Mouse (Mus musculus) megakaryocyte, embryonic 14.5 days (primary cell): ENCODE measurements around the gene Lefty2. TPM values are rescaled to one million over a fixed set of nuclear protein-coding genes. Genes with fewer than 3 reads are reported as not detected.

Source experiments
- H3K27me3 ChIP-seq: replicated peaks from 2 replicates; pipeline ENCODE3; 2012; ENCODE audit warnings: inconsistent platforms
- H3K36me3 ChIP-seq: replicated peaks from 2 replicates; pipeline ENCODE3; 2012; ENCODE audit warnings: low read length, inconsistent platforms, mixed read lengths
- H3K4me1 ChIP-seq: 2 replicates; pipeline ENCODE4 v1.6.1; 2012; ENCODE audit warnings: inconsistent platforms
- H3K4me3 ChIP-seq: replicated peaks from 2 replicates; pipeline ENCODE3; 2012; ENCODE audit warnings: moderate library complexity, mild to moderate bottlenecking, inconsistent platforms
- H3K9me3 ChIP-seq: 2 replicates; pipeline ENCODE4 v1.6.1; 2012; ENCODE audit warnings: inconsistent platforms
- FLI1 ChIP-seq: IDR thresholded peaks from 2 replicates; pipeline ENCODE4 v1.6.1; 2012; ENCODE audit warnings: low read length, inconsistent platforms, mixed read lengths
- GATA1 ChIP-seq: IDR thresholded peaks from 3 replicates; pipeline ENCODE4 v1.6.1; 2012; ENCODE audit warnings: mixed read lengths, low read length, inconsistent platforms, borderline replicate concordance
- polyA plus RNA-seq: library from polyadenylated mRNA; stranded (reverse); fragments of >175 nt; gene quantifications from 2 replicates; pipeline ENCODE4 v1.2.3, GENCODE M21; 2012; ENCODE audit warnings: low replicate concordance; ENCODE audit not compliant: insufficient read depth

Lefty2 gene
- polyA plus RNA-seq, 1 experiment = not detected

DNA sequence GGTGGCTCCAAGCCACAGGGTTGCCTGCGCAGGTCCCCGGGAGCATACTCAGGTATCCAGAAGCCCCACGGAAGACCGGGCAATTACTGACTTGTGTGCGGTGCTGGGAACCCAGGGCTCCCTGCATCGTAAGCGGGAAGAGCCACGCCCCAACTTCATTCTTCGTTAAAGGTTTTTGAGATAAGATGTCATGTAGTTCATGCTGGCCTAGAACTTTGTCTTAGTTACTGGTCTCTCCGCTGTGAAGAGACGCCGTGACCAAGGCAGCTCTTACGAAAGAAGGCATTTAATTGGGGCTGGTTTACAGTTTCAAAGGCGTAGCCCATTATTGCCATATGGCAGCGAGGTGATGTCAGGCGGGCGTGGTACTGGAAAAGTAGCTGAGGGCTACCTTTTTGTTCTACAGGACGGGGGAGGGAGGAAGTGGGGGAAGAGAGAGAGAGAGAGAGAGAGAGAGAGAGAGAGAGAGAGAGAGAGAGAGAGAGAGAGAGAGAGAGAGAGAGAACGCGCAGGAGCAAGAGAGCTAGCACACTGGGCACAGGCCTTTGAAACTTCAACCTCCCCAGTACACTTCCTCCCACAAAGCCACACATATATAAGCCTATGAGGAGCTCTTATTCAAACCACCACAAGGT, 18.9 kb downstream of the Lefty2 start:
- H3K4me3 ChIP-seq = no peak overlapping the region
- peaks cover 31% of the 10 kb centered on the region for H3K4me1 ChIP-seq
- H3K36me3 ChIP-seq = peaks cover 28% of the 10 kb centered on the region
- TF ChIP-seq GATA1 = no peak
- no peak for TF ChIP-seq FLI1
- peaks cover 8% of the 10 kb centered on the region for H3K27me3 ChIP-seq
- peaks cover 13% of the 10 kb centered on the region for H3K9me3 ChIP-seq

DNA sequence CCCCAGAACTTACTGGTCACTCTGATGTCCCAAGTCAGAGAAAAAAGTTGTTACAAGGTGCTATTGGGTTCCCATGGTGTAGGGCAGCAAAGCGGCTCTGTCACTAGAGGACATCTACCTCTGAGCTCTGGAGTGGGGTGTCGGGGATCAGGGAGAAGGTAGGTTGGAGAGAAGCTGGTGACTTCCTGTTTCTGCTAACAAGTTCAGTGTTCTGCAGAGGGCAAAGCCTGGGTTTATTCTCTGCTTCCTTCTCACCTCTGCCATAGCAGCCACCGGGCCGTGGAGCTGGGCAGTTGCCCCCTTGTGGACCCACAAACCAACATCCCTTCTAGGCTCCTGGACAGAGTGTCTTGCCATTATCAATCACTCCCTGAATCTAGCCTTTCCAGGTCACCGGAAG, 19.9 kb downstream of the Lefty2 start:
- Histone ChIP-seq H3K4me3 (no peak overlapping the region), H3K4me1 (peaks cover 24% of the 10 kb centered on the region), H3K9me3 (peaks cover 13% of the 10 kb centered on the region), H3K27me3 (peaks cover 11% of the 10 kb centered on the region), H3K36me3 (peaks cover 18% of the 10 kb centered on the region)
- TF ChIP-seq FLI1 = no peak
- TF ChIP-seq GATA1 = no peak

DNA sequence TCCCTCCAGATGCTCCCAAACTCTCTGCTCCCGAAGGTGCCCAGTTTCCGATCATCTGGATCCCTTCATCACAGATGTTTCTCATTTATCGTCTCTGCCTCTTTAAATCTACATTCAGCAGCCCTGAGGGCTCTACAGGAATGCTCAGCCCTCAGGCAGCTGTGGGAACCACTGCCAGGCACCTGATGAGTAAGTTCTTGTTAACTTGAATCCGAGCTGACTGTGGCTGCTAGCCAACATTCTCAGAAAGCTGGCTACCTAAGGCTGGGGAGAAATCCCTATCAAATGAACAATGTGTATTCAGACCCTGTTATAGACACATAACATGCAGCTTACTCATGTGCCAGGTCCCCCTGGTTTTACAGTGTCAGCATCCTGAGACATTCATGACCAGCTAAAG, 20.9 kb downstream of the Lefty2 start:
- peaks cover 13% of the 10 kb centered on the region for H3K9me3 ChIP-seq
- H3K4me3 ChIP-seq = no peak overlapping the region
- TF ChIP-seq GATA1 (no peak), FLI1 (no peak)
- H3K27me3 ChIP-seq = peaks cover 11% of the 10 kb centered on the region
- H3K36me3 ChIP-seq = peaks cover 8% of the 10 kb centered on the region
- H3K4me1 ChIP-seq = peaks cover 14% of the 10 kb centered on the region

DNA sequence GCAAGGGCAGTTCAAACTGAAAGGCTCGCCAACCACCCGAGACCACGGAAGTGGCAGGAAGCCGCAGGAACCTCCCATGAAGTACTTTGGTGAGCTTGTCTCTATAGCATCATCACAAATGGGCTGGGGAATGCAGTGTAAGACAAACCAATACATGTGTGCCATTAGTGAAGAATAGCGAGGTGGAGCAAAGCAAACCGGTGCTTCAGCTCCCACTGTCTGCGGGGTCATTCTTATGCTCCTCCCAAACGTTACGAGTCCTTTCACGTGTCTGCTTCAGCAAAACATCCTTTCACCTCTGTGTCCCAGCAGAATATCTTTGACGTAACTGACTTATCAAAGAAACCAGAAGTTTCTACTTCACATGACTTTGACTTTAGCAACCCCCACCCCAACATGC, 23.5 kb downstream of the Lefty2 start:
- TF ChIP-seq FLI1 (no peak), GATA1 (no peak)
- peaks cover 15% of the 10 kb centered on the region for H3K4me1 ChIP-seq
- H3K36me3 ChIP-seq = no peaks in the 10 kb centered on the region
- H3K9me3 ChIP-seq = peaks cover 13% of the 10 kb centered on the region
- no peak overlapping the region for H3K4me3 ChIP-seq
- H3K27me3 ChIP-seq = peaks cover 24% of the 10 kb centered on the region

DNA sequence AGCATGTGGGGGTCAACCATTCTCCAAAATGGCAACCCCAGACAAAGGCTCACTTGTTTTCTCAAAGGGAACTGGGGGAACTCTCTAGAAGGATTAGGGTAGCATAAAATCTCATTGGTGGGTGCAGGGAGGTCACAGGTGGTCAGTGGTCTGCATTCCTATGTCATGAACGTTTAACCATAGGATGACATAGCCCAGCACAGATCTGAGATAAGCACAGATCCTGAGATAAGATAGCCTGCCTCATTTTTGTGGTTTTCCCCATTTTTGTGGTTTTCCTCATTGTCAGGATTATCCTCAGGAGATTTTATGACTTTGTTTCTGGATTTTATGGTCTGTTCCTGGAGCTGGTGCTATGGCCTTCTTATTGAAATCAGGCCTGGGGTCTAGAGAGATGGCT, 24.1 kb downstream of the Lefty2 start:
- Histone ChIP-seq H3K27me3 (peaks cover 26% of the 10 kb centered on the region), H3K9me3 (peaks cover 13% of the 10 kb centered on the region), H3K36me3 (no peaks in the 10 kb centered on the region), H3K4me3 (no peak overlapping the region), H3K4me1 (peaks cover 20% of the 10 kb centered on the region)
- TF ChIP-seq FLI1 (no peak), GATA1 (no peak)

DNA sequence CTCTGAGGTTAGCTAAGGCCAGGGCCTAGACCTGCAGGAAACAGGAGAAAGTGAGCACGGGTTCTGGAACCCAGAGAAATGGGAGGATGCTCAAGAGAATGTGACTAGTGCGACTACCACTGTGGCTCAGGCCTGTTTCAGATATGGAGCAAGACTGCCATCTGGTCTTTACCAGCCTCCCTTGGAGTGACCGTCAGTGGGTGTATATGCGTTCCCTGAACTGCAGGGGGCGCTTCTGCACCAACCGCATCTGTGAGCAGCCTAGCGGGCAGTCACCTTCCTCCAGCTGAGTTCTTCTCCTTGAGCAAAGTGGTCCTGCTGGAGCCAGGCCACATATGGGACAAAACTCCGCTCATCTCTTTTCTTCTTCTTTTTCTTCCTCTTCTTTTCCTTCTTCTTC, 26.8 kb downstream of the Lefty2 start:
- Histone ChIP-seq H3K36me3 (no peaks in the 10 kb centered on the region), H3K9me3 (peaks cover 13% of the 10 kb centered on the region), H3K4me3 (no peak overlapping the region), H3K4me1 (peaks cover 24% of the 10 kb centered on the region), H3K27me3 (peaks cover 33% of the 10 kb centered on the region)
- TF ChIP-seq GATA1 = no peak
- TF ChIP-seq FLI1 = no peak

DNA sequence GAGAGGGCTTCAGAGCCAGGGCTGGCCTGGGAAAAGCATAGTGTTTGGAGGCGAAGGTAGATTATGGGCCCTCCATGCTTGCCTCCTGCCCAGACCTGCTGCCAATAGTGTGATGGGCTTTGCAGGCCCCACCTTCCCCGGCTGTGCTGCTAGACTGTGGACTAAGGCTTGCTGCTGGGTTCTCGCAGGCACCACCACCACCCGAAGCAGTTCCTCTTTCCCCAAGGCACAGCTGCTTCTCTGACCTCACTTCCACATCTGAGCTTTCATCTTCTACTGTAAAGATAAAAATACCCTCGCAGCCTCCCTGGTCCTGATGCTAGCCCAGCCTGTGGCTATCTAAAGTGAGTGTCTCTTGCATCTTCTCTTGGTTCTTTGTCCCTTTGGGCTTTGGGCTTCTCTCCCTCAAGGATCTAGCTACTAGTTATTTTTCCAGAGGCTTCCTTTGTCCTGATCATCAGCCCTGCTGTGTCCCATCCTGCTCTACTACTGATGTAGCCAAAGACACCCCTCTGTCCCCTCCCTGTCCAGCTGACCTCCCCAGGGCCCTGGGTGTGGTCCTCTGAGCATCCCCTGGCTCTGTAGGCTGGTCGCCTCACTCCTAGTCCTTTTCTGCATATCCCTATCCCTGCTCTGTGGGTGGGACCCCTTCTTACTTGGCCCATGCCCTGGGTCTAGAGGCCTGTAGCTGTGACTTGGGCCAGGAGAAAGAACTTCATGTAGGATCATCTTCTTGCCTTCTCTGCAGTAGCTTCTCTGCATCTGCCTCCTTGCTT, 29.6 kb downstream of the Lefty2 start:
- Histone ChIP-seq H3K4me3 (peak overlapping the region; percentile 56), H3K9me3 (no peaks in the 10 kb centered on the region), H3K36me3 (no peaks in the 10 kb centered on the region), H3K27me3 (peaks cover 47% of the 10 kb centered on the region), H3K4me1 (peaks cover 24% of the 10 kb centered on the region)
- TF ChIP-seq FLI1 (no peak), GATA1 (no peak)

DNA sequence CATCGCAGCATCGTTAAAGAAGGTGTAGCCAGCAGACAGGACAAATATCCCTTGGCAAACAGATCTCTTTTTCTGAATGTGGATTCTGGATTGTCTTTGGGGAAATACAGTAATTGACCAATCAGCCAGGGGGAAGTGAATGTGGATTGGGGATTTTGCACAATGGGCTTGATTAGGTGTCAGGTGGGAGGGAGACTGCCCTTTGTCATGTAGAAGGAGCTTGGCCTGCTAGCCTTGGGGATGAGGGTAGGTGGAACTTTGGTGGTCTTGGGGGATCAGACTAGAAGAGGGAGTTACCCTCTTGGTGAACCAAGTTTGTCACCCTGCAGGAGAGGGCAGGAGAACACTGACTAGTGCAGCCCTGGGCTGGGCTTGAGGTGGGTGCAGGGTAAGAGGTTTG, 31.8 kb downstream of the Lefty2 start:
- H3K9me3 ChIP-seq = no peaks in the 10 kb centered on the region
- H3K36me3 ChIP-seq = no peaks in the 10 kb centered on the region
- no peak overlapping the region for H3K4me3 ChIP-seq
- H3K4me1 ChIP-seq = peaks cover 22% of the 10 kb centered on the region
- no peak for TF ChIP-seq FLI1
- no peak for TF ChIP-seq GATA1
- peaks cover 54% of the 10 kb centered on the region for H3K27me3 ChIP-seq

DNA sequence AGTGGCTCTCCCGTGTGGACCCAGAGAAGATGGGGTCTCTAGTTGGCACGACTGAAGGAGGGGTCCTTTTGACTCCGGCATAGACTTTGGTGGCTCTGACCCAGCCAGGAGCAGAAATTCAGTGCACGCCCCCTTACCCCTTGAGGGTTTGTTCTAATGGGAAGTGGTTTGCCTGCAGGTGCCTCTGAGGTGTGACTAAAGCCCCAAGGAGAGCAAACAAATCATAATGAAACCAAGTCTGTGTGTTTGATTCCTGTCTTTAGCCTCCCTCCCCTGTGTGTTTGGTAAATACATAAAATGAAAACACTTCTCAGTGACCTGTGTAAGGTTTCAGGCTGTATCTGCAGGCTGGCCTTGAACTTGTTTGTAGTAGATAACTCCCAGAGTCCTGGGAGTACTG, 33.4 kb downstream of the Lefty2 start:
- H3K9me3 ChIP-seq = no peaks in the 10 kb centered on the region
- TF ChIP-seq FLI1 (no peak), GATA1 (no peak)
- no peak overlapping the region for H3K4me3 ChIP-seq
- H3K27me3 ChIP-seq = peaks cover 54% of the 10 kb centered on the region
- H3K36me3 ChIP-seq = no peaks in the 10 kb centered on the region
- H3K4me1 ChIP-seq = peaks cover 15% of the 10 kb centered on the region

DNA sequence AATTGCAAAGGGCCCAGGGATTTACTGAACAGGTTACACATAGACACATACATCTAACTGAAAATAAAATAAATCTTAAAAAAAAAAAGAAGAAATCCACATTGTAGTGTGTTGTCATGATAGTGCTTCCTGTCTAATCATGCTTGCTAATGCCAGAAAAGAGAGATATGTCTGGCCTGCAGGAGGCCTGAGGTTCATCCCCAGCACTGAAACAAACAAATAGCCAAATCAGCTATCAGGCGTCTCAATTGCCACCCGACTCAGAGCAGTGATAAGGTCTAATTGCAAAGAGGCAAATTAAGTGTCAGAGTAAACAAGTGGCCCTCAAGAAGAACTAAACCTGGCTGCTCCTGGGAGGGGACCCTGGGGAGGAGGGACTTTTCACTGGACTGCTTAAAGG, 36.7 kb downstream of the Lefty2 start:
- Histone ChIP-seq H3K36me3 (no peaks in the 10 kb centered on the region), H3K27me3 (peaks cover 67% of the 10 kb centered on the region), H3K4me1 (no peaks in the 10 kb centered on the region; the same call in 1 of the 2 replicates), H3K4me3 (no peak overlapping the region), H3K9me3 (no peaks in the 10 kb centered on the region)
- TF ChIP-seq GATA1 (no peak), FLI1 (no peak)

DNA sequence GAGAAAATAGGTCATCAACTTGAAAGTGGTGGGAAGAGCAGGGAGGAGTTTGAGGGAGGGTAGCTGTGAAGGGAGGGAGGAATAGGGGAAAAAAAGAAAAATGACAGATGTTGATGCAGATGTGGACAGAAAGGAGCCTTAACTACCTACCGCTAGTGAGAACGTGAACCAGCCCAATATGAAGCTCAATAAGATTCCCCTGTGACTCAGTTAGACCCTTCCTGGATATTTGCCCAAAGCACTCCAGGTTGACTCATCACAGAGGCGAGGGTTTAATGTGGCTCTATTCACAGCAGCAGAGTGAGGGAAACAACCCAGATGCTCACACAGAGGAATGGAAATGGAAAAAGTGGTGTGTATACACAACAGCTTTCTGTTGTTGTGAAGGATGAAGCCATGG, 38.2 kb downstream of the Lefty2 start:
- Histone ChIP-seq H3K4me1 (peaks cover 5% of the 10 kb centered on the region; the same call in 1 of the 2 replicates), H3K9me3 (no peaks in the 10 kb centered on the region), H3K36me3 (no peaks in the 10 kb centered on the region), H3K27me3 (peaks cover 71% of the 10 kb centered on the region), H3K4me3 (no peak overlapping the region)
- TF ChIP-seq FLI1 (no peak), GATA1 (no peak)
